In genomic region chr8:83945540-83945939, GRCm38 (mm10) we compare ENCODE assay signal across 18 mouse cellular contexts.
"Had no signal": no experiment of that assay in that cellular context is flagged by ENCODE, and none has a peak within 500 bp of the region (broad histone marks: within the 10 kb centered on the region; RNA-seq: fewer than 3 reads in every experiment).

No protein-coding gene starts in this region.

- H3K27me3 ChIP-seq: limb, embryonic 13.5 days; lung, embryonic 15.5 days; midbrain, embryonic 12.5 days; midbrain, embryonic 15.5 days; neural tube, embryonic 12.5 days; neural tube, embryonic 15.5 days; stomach, embryonic 15.5 days had no signal

- H3K27ac ChIP-seq: limb, embryonic 10.5 days; limb, embryonic 13.5 days; liver, embryonic 12.5 days; liver, embryonic 15.5 days; lung, embryonic 15.5 days; midbrain, embryonic 12.5 days; midbrain, embryonic 15.5 days; neural tube, embryonic 12.5 days; neural tube, embryonic 15.5 days; stomach, embryonic 15.5 days had no signal

- H3K9me3 ChIP-seq: limb, embryonic 10.5 days; limb, embryonic 13.5 days; liver, embryonic 12.5 days; liver, embryonic 15.5 days; lung, embryonic 15.5 days; midbrain, embryonic 12.5 days; midbrain, embryonic 15.5 days; neural tube, embryonic 12.5 days; neural tube, embryonic 15.5 days; stomach, embryonic 15.5 days had no signal

- H3K4me1 ChIP-seq: limb, embryonic 10.5 days; limb, embryonic 13.5 days; liver, embryonic 12.5 days; liver, embryonic 15.5 days; lung, embryonic 15.5 days; midbrain, embryonic 12.5 days; midbrain, embryonic 15.5 days; neural tube, embryonic 12.5 days; neural tube, embryonic 15.5 days; stomach, embryonic 15.5 days had no signal

- ATAC-seq: liver, embryonic 12.5 days; midbrain, embryonic 15.5 days had no signal

- H3K36me3 ChIP-seq: limb, embryonic 10.5 days; limb, embryonic 13.5 days; liver, embryonic 12.5 days; liver, embryonic 15.5 days; lung, embryonic 15.5 days; midbrain, embryonic 12.5 days; midbrain, embryonic 15.5 days; neural tube, embryonic 12.5 days; neural tube, embryonic 15.5 days; stomach, embryonic 15.5 days had no signal

- H3K4me3 ChIP-seq: limb, embryonic 10.5 days; limb, embryonic 13.5 days; liver, embryonic 12.5 days; liver, embryonic 15.5 days; lung, embryonic 15.5 days; midbrain, embryonic 12.5 days; midbrain, embryonic 15.5 days; neural tube, embryonic 12.5 days; neural tube, embryonic 15.5 days; stomach, embryonic 15.5 days had no signal

- H3K9ac ChIP-seq: limb, embryonic 13.5 days; liver, embryonic 12.5 days; liver, embryonic 15.5 days; lung, embryonic 15.5 days; midbrain, embryonic 12.5 days; midbrain, embryonic 15.5 days; neural tube, embryonic 12.5 days; neural tube, embryonic 15.5 days; stomach, embryonic 15.5 days had no signal

- DNase-seq: kidney, adult 9 months; kidney, postnatal 14 days; kidney, postnatal 4 days; liver; lung, adult 18-20 months; lung, postnatal 10 days; lung, postnatal 36 days; thymus, postnatal 36 days had no signal
